Mouse (Mus musculus): ENCODE measurements around the gene Anapc16. TPM values are rescaled to one million over a fixed set of nuclear protein-coding genes. Genes with fewer than 3 reads are reported as not detected.

The Anapc16 gene
- total RNA-seq (2021) = 10 to 100 TPM; 60.4 to 66.3 TPM
- 33.4 and 40.8 TPM in 2 replicates for polyA plus RNA-seq (2012; rRNA removed)
- long read RNA-seq, transcript Anapc16-205 (3 exons, 566 nt) = minor isoform, 5 of 35 reads
- long read RNA-seq, transcript Anapc16-204 (4 exons, 1,852 nt) = major isoform, 19 of 35 reads
- long read RNA-seq, partial matches to known transcripts = 5 of 35 reads
- long read RNA-seq, other reads (novel, unspliced or antisense) = 1 of 35 reads

GRCm38 (mm10) chr10:60002673-60003212 is at the start of gene Anapc16, which contains the start of gene Ascc1:
Anapc16 (minus strand) TSS chr10:60003135.
Ascc1 (plus strand) TSS chr10:60002805.
- peak; percentile 98 for DNase-seq

- no peak for DNase-seq
These were observed 47.6 kb upstream of the Anapc16 start for GRCm38 (mm10) chr10:60050581-60050980.

- DNase-seq = no peak
These were observed 43.8 kb upstream of the Anapc16 start for GRCm38 (mm10) chr10:60046696-60047095.

- no peak for DNase-seq
These were observed 39.5 kb upstream of the Anapc16 start for GRCm38 (mm10) chr10:60042350-60042922.

GRCm38 (mm10) chr10:60035744-60036143 is 32.8 kb upstream of the Anapc16 start:
- no peak for DNase-seq

GRCm38 (mm10) chr10:60034621-60035020 is 31.7 kb upstream of the Anapc16 start:
- peak; percentile 64 for DNase-seq

- no peak for DNase-seq
These were observed 30.1 kb upstream of the Anapc16 start for GRCm38 (mm10) chr10:60033064-60033463.

GRCm38 (mm10) chr10:60032622-60033021 is 29.7 kb upstream of the Anapc16 start:
- DNase-seq = no peak

- no peak for DNase-seq
These were observed 29.1 kb upstream of the Anapc16 start for GRCm38 (mm10) chr10:60031985-60032384.

GRCm38 (mm10) chr10:60031562-60031961 is 28.6 kb upstream of the Anapc16 start:
- peak; percentile 36 for DNase-seq

GRCm38 (mm10) chr10:60029387-60029786 is 26.5 kb upstream of the Anapc16 start:
- DNase-seq = no peak

- no peak for DNase-seq
These were observed 26.0 kb upstream of the Anapc16 start for GRCm38 (mm10) chr10:60028979-60029378.

GRCm38 (mm10) chr10:60028181-60028580 is 25.2 kb upstream of the Anapc16 start:
- DNase-seq = no peak

- no peak for DNase-seq
These were observed 24.7 kb upstream of the Anapc16 start for GRCm38 (mm10) chr10:60027619-60028084.

- no peak for DNase-seq
These were observed 23.9 kb upstream of the Anapc16 start for GRCm38 (mm10) chr10:60026759-60027395.

- DNase-seq = no peak
These were observed 20.8 kb upstream of the Anapc16 start for GRCm38 (mm10) chr10:60023751-60024150.

- no peak for DNase-seq
These were observed 16.4 kb upstream of the Anapc16 start for GRCm38 (mm10) chr10:60019299-60019698.

- DNase-seq = no peak
These were observed 13.3 kb upstream of the Anapc16 start for GRCm38 (mm10) chr10:60016223-60016622.

- DNase-seq = no peak
These were observed 6.2 kb upstream of the Anapc16 start for GRCm38 (mm10) chr10:60009115-60009514.

- DNase-seq = no peak
These were observed 2.3 kb upstream of the Anapc16 start for GRCm38 (mm10) chr10:60005264-60005663.

- no peak for DNase-seq
These were observed 912 bp upstream of the Anapc16 start for GRCm38 (mm10) chr10:60003847-60004246.

GRCm38 (mm10) chr10:60003213-60003752 is 348 bp upstream of the Anapc16 start:
- no peak for DNase-seq

- DNase-seq = no peak
These were observed 732 bp downstream of the Anapc16 start for GRCm38 (mm10) chr10:60002203-60002602.

All from adrenal gland, adult 2 months (tissue).